Mouse (Mus musculus): ENCODE data around the gene Calm3.

Gene Calm3

DNA sequence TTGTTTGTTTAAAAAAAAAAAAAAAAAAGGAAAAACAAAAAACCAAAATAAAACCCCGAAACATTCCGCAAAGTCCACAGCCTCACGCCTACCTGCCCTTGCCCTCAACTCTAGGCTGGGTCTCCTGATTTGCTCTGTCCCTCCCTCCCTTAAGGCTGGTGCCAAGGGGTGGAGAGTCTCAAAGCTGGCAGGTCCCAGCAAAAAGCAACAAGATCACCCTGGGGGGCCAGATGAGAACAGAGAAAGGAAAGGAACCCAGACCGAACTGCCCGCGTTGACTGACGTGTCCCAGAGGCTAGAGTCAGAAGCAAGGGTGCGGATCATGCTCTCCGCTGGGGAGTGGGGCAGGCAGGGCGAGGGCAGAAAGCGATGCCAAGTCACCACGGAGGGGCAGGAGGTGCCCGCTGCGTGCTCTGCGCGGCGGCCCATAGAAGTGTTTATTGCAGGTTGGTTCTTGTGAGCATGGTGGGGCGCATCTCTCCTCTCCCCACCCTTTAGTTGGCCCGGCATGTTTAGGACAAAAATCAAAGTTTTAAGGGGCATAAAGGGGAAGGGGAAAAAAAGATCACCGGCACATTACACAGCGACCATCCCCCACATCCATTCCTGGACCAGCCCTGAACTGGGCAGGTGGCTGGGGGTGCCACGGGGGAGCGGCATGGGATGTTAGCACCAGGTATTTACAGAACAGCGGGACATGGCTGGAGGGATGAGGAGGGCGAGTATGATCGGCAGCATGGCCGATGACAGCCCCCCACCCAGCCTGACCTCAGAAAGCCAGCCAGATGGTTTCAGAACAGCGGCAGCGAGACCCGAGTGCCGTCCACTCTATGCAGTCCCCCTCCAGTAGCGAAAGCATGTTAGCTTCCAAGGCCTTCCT is 8.2 kb downstream of the Calm3 start:
- no peak for DNase-seq (ENCODE audit: low spot score in 2 of 2)

DNA sequence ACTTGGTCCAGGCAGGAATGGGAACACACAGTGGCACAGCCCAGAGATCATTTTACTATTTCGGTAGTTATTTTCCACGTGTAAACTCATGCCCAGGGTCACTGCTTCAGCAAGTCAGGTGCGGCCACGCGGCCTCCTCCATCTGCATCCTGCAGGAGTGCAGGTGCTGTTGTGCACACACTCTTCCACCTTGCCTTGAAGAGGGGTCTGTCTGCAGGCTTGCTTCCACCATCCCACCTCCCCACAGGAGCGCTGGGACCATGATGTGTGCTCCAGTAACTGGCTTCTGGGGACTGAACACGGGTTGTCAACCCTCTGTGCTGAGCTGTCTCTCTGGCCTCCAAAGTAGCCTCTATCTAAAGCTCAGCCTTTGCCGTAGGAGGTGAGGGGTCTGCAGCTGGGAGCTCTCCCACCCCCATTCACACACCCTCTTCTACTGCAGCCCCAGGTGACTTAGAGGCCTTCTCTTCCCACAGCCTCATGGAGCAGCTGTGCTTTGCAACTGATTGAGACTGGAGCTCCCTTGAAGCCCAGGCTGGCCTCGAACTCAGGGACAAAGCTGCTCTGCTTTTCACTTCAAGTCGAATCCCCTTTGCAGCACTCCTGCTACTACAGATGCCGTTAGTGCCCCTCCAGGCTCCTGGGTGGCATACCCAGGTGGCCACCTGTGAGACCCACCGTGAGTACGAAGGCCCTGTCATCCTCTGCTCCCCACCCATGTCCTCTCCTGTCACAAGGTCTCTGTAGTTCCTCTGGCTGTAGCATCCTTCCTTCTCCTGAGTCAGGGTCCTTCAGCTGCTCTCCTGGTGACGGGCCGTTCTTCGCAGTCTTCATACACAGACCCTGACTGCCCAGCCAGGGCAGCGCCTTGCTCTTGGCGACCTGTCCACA is 9.2 kb downstream of the Calm3 start:
- DNase-seq (ENCODE audit: low spot score in 2 of 2), result no peak

DNA sequence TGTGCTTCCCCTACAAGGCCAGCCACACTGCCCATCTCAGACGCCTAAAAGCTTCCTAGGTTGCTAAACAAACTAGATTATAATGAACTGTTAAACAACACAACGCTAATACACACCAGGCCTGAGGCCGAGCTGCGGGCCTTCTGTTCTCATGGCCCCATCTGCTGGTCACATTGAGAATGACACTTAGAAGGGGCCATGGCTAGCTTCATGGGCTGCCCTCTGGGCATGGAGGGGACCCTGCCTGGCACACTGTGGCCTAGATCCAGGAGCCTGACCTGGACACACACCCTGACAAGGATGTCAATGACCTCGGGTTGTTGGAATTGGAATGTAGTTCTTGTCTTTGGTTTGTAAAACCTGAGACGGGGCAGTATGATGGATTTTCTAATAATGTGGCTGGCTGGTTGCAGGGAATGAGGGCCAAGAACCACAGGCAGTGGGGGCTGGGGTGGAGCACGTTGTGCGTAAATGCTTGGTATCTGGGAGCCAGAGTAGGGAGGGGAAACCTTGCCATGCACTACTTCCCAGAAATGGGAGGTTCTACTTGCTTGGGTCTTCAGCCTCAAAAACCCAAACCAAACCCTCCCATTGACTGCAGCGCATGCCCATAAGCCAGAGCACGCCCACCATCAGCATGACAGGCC is 10.0 kb downstream of the Calm3 start:
- DNase-seq (ENCODE audit: low spot score in 2 of 2), result peak; percentile 78 to 82

GRCm38 (mm10) chr7:16912360-16912759 is 11.6 kb downstream of the Calm3 start:
- DNase-seq (ENCODE audit: low spot score in 2 of 2), result no peak

- DNase-seq (ENCODE audit: low spot score in 2 of 2), result no peak
Observed at GRCm38 (mm10) chr7:16911904-16912303, 12.0 kb downstream of the Calm3 start.

DNA sequence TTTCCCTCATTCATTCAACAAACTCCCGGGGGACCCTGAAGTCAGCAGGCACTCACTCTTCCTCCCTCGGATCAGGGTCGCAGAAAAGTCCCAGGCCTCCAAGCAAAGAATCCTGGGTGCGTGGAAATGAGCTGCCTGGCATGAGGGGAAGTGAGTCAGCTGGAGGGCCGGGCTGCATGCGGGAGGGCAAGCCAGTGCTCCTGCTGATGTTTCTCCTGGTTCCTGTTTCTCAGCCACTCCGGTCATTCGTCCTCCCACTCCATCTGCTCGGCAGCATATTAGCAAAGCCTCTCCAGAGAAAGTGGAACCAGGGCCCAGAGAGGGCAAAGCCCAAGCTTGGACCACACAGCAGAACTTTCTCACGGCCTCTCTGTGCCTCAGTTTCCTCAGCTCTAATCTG is 14.0 kb downstream of the Calm3 start:
- DNase-seq (ENCODE audit: low spot score in 2 of 2), result no peak

DNA sequence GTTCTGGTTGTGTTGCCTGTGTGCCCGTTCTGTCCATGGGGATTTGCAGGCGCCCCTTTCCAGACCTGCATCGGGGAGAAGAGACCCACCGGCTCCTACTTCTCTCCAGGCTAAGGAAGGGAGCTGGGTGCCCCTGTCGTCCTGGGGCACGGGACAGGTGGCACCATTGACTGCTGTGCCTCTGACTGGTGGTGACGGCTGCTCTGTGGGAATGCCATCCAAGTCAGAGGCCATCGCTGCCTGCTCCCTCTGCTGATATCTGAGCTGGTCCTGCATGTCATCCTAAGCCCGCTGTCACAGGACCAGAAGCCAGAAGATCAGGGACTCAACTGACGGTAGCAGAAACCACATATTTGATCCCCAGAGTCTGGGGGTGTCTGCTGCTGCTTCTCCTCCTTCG is 15.1 kb downstream of the Calm3 start:
- DNase-seq (ENCODE audit: low spot score in 2 of 2), result no peak

GRCm38 (mm10) chr7:16908367-16908766 is 15.5 kb downstream of the Calm3 start:
- no peak for DNase-seq (ENCODE audit: low spot score in 2 of 2)

- no peak for DNase-seq (ENCODE audit: low spot score in 2 of 2)
Observed at GRCm38 (mm10) chr7:16907842-16908241, 16.1 kb downstream of the Calm3 start.

DNA sequence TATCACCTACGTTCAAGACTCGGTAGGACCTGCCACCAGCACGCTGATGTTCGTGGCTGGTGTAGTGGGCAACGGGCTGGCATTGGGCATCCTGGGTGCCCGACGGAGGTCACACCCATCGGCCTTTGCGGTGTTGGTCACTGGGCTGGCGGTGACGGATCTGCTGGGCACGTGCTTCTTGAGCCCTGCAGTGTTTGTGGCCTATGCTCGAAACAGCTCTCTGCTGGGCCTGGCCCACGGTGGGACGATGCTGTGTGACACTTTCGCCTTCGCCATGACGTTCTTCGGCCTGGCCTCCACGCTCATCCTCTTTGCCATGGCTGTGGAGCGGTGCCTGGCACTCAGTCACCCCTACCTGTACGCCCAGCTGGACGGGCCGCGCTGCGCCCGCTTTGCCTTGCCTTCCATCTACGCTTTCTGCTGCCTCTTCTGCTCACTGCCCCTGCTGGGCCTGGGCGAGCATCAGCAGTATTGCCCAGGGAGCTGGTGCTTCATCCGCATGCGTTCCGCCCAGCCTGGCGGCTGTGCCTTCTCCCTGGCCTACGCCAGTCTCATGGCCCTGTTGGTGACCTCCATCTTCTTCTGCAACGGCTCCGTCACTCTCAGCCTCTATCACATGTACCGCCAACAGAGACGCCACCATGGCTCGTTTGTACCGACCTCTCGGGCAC is 16.9 kb downstream of the Calm3 start:
- no peak for DNase-seq (ENCODE audit: low spot score in 2 of 2)

DNA sequence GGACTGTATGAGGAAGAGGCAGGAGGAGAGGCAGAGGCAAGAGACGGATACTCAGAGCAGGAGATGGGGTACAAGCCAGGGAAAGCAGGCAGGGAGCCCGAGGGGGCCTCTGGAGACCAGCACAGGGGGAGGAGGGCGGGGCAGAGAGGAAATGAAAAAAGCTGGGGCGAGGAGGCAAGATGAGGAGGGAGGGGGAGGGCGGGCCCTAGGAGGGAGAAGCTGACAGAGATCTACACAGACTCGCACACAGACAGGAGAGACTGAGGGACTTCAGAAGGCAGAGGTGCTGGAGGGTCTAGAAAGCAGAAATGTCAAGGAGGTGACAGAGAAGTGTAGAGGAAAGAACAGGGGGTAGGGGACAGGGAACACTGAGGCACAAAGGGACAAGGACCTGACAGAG is 17.6 kb downstream of the Calm3 start, which contains the start of gene Ptgir:
TSS of gene Ptgir (plus strand) at position 210 of the 400 bp plus-strand sequence.
- no peak for DNase-seq (ENCODE audit: low spot score in 2 of 2)

DNA sequence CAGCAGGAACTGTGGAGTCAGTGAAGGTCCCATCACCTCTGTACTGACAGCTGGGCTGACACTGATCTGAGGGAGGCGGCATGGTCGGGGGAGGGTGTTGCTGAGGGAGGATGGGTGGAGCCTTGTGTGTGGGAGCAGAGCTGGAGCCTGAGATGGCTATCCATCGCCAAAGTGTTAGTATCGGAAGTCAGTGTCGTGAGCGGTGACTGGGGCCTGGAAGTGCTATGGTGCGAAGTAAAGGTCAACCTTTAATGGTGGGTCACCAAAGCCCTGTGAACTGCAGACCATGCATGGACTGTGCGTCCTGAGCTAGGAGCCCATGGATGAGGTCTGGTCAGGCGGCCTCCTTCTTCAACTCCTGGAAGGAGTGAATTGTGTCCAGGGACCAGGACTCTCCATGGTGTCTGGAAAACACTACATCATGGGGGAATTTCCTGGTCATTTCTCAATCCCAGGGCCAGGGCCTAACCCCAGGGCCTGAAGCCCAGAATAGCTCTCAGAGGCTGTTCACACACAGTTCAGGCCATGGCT is 18.4 kb downstream of the Calm3 start:
- DNase-seq (ENCODE audit: low spot score in 2 of 2), result no peak

GRCm38 (mm10) chr7:16904120-16904675 is 19.7 kb downstream of the Calm3 start:
- no peak for DNase-seq (ENCODE audit: low spot score in 2 of 2)

GRCm38 (mm10) chr7:16903439-16903955 is 20.4 kb downstream of the Calm3 start:
- DNase-seq (ENCODE audit: low spot score in 2 of 2), result no peak

GRCm38 (mm10) chr7:16900526-16900925 is 23.4 kb downstream of the Calm3 start:
- no peak for DNase-seq (ENCODE audit: low spot score in 2 of 2)

DNA sequence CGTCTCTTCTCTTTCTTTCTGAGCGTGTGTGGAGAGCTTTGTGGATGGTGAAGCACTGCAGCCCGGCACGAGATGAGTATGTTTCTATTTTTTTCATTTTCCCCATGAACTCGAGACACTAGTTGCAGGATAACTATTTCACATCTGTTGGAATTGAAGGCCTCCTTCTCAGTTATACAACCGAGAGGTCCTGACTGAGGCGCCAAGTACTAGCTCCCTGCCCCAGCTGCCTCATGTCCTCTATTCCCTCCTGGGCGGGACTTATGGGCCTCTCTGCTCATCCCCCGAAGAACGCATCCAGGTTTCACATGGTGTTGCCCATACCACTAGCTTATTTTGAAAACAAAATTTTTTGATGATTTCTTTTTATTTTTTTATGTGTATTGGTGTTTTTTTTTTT is 28.4 kb downstream of the Calm3 start:
- no peak for DNase-seq (ENCODE audit: low spot score in 2 of 2)

GRCm38 (mm10) chr7:16895000-16895399 is 28.9 kb downstream of the Calm3 start:
- DNase-seq (ENCODE audit: low spot score in 2 of 2), result peak; percentile 68 to 78

DNA sequence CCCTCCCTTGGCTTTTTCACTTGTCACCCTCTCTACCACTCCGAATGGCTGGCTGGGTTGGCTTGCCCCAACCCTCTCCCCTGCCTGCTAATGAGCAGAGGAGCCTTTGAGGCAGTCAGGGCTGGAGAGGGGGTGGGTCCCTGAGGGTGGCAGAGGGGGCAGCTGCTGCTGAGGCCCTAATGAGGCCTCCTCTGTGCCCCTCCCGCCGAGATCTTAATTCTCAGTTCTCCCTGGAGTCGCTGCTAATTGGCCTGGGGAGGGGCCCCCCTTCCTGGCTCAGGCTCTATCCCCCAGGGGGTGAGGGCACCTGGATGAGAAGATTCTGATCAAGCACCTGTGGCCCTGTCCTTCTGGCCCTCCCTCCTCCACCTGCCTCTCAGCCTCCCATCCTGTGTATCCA is 29.6 kb downstream of the Calm3 start:
- no peak for DNase-seq (ENCODE audit: low spot score in 2 of 2)

GRCm38 (mm10) chr7:16893612-16894011 is 30.3 kb downstream of the Calm3 start:
- DNase-seq (ENCODE audit: low spot score in 2 of 2), result no peak

- DNase-seq (ENCODE audit: low spot score in 2 of 2), result no peak
Observed at GRCm38 (mm10) chr7:16892352-16892730, 31.6 kb downstream of the Calm3 start.
